Mouse (Mus musculus): ENCODE measurements around the gene Myadml2. TPM values are rescaled to one million over a fixed set of nuclear protein-coding genes. Genes with fewer than 3 reads are reported as not detected.

Gene Myadml2
- polyA plus RNA-seq, 1 experiment, result not detected

GRCm38 (mm10) chr11:120623961-120624679 lies 23.8 kb downstream of the Myadml2 start:
- H3K79me2 ChIP-seq (ENCODE audit: control insufficient read depth, insufficient read depth), result peaks cover 74% of the 10 kb centered on the region
- peaks cover 71% of the 10 kb centered on the region for H3K36me3 ChIP-seq (ENCODE audit: control insufficient read depth, insufficient read depth)

GRCm38 (mm10) chr11:120622805-120623204 lies 25.2 kb downstream of the Myadml2 start:
- Histone ChIP-seq H3ac (ENCODE audit: control insufficient read depth, insufficient read length, low read depth) (no peak overlapping the region), H3K79me2 (ENCODE audit: control insufficient read depth, insufficient read depth) (peaks cover 61% of the 10 kb centered on the region), H3K79me3 (ENCODE audit: low read depth) (peaks cover 35% of the 10 kb centered on the region), H3K36me3 (ENCODE audit: control insufficient read depth, insufficient read depth) (peaks cover 73% of the 10 kb centered on the region), H3K4me3 (ENCODE audit: insufficient read depth, poor library complexity, severe bottlenecking) (no peak overlapping the region), H3K27me3 (ENCODE audit: control insufficient read depth, insufficient read depth, insufficient read length) (no peaks in the 10 kb centered on the region)
- TF ChIP-seq MYOD1 (IDR thresholded peaks at IDR 0.05; ENCODE audit: control insufficient read depth, insufficient read length, low read depth), result no peak
- TF ChIP-seq MAX (IDR thresholded peaks at IDR 0.05), result no peak
- no peak for TF ChIP-seq FOSL1 (IDR thresholded peaks at IDR 0.05; ENCODE audit: insufficient read depth, low read length, poor library complexity, severe bottlenecking)
- no peak for TF ChIP-seq CTCF (IDR thresholded peaks at IDR 0.05; ENCODE audit: control insufficient read depth, insufficient read depth, insufficient read length)
- TF ChIP-seq MYOG (IDR thresholded peaks at IDR 0.05; ENCODE audit: control insufficient read depth, extremely low read depth, insufficient read length), result no peak
- no peak for TF ChIP-seq CEBPB (IDR thresholded peaks at IDR 0.05; ENCODE audit: low read depth)
- TF ChIP-seq USF1 (IDR thresholded peaks at IDR 0.05; ENCODE audit: low read depth), result no peak

More at GRCm38 (mm10) chr11:120623961-120624679, 23.8 kb downstream of the Myadml2 start:
- Histone ChIP-seq H3K4me3 (ENCODE audit: insufficient read depth, poor library complexity, severe bottlenecking) (peak overlapping the region; percentile 98), H3K79me3 (ENCODE audit: low read depth) (peaks cover 47% of the 10 kb centered on the region), H3K27me3 (ENCODE audit: control insufficient read depth, insufficient read depth, insufficient read length) (no peaks in the 10 kb centered on the region), H3ac (ENCODE audit: control insufficient read depth, insufficient read length, low read depth) (peak overlapping the region; percentile 82)
- TF ChIP-seq USF1 (IDR thresholded peaks at IDR 0.05; ENCODE audit: low read depth) (no peak), CTCF (IDR thresholded peaks at IDR 0.05; ENCODE audit: control insufficient read depth, insufficient read depth, insufficient read length) (peak; percentile 75), MAX (IDR thresholded peaks at IDR 0.05) (no peak), MYOG (IDR thresholded peaks at IDR 0.05; ENCODE audit: control insufficient read depth, extremely low read depth, insufficient read length) (no peak), CEBPB (IDR thresholded peaks at IDR 0.05; ENCODE audit: low read depth) (no peak)

GRCm38 (mm10) chr11:120620195-120620594 lies 27.8 kb downstream of the Myadml2 start:
- TF ChIP-seq MAX (IDR thresholded peaks at IDR 0.05) (no peak), FOSL1 (IDR thresholded peaks at IDR 0.05; ENCODE audit: insufficient read depth, low read length, poor library complexity, severe bottlenecking) (no peak), MYOG (IDR thresholded peaks at IDR 0.05; ENCODE audit: control insufficient read depth, extremely low read depth, insufficient read length) (no peak), USF1 (IDR thresholded peaks at IDR 0.05; ENCODE audit: low read depth) (no peak), CEBPB (IDR thresholded peaks at IDR 0.05; ENCODE audit: low read depth) (no peak), MYOD1 (IDR thresholded peaks at IDR 0.05; ENCODE audit: control insufficient read depth, insufficient read length, low read depth) (no peak)
- Histone ChIP-seq H3K79me2 (ENCODE audit: control insufficient read depth, insufficient read depth) (peaks cover 60% of the 10 kb centered on the region), H3K27me3 (ENCODE audit: control insufficient read depth, insufficient read depth, insufficient read length) (no peaks in the 10 kb centered on the region), H3K36me3 (ENCODE audit: control insufficient read depth, insufficient read depth) (peaks cover 59% of the 10 kb centered on the region), H3K79me3 (ENCODE audit: low read depth) (peaks cover 29% of the 10 kb centered on the region), H3K4me3 (ENCODE audit: insufficient read depth, poor library complexity, severe bottlenecking) (no peak overlapping the region), H3ac (ENCODE audit: control insufficient read depth, insufficient read length, low read depth) (no peak overlapping the region)

- H3ac ChIP-seq (ENCODE audit: control insufficient read depth, insufficient read length, low read depth), result no peak overlapping the region
- peaks cover 68% of the 10 kb centered on the region for H3K36me3 ChIP-seq (ENCODE audit: control insufficient read depth, insufficient read depth)
- H3K79me3 ChIP-seq (ENCODE audit: low read depth), result peaks cover 26% of the 10 kb centered on the region
- H3K4me3 ChIP-seq (ENCODE audit: insufficient read depth, poor library complexity, severe bottlenecking), result no peak overlapping the region
- H3K79me2 ChIP-seq (ENCODE audit: control insufficient read depth, insufficient read depth), result peaks cover 50% of the 10 kb centered on the region
- TF ChIP-seq MYOD1 (IDR thresholded peaks at IDR 0.05; ENCODE audit: control insufficient read depth, insufficient read length, low read depth), result no peak
- no peak for TF ChIP-seq USF1 (IDR thresholded peaks at IDR 0.05; ENCODE audit: low read depth)
- H3K27me3 ChIP-seq (ENCODE audit: control insufficient read depth, insufficient read depth, insufficient read length), result no peaks in the 10 kb centered on the region
These were observed 29.1 kb downstream of the Myadml2 start for GRCm38 (mm10) chr11:120618619-120619535.

- peaks cover 63% of the 10 kb centered on the region for H3K36me3 ChIP-seq (ENCODE audit: control insufficient read depth, insufficient read depth)
- peak within 1 kb of the TSS; percentile 89 for H3ac ChIP-seq (ENCODE audit: control insufficient read depth, insufficient read length, low read depth)
- TF ChIP-seq MAX (IDR thresholded peaks at IDR 0.05), result peak; percentile 33
- no peak for TF ChIP-seq MYOG (IDR thresholded peaks at IDR 0.05; ENCODE audit: control insufficient read depth, extremely low read depth, insufficient read length)
- H3K79me3 ChIP-seq (ENCODE audit: low read depth), result peaks cover 18% of the 10 kb centered on the region
- H3K79me2 ChIP-seq (ENCODE audit: control insufficient read depth, insufficient read depth), result peaks cover 37% of the 10 kb centered on the region
- H3K4me3 ChIP-seq (ENCODE audit: insufficient read depth, poor library complexity, severe bottlenecking), result peak within 1 kb of the TSS; percentile 86
- H3K27me3 ChIP-seq (ENCODE audit: control insufficient read depth, insufficient read depth, insufficient read length), result no peaks in the 10 kb centered on the region
These were observed 30.3 kb downstream of the Myadml2 start, which contains the start of gene Pcyt2 for GRCm38 (mm10) chr11:120617519-120618112. Gene Pcyt2, minus strand, starts transcription at chr11:120617936.
